ENCODE assay signal across 29 mouse cellular contexts in genomic region chr15:8340596-8340995, GRCm38 (mm10).
A peak's percentile ranks its signal among the peaks of the same experiment; 100 is the strongest.
DNase-seq lines count a peak whose midpoint lies in the region; ATAC-seq lines count a peak whose summit lies in the region.
"Had no signal": no experiment of that assay in that cellular context is flagged by ENCODE, and none has a peak within 500 bp of the region (broad histone marks: within the 10 kb centered on the region; RNA-seq: fewer than 3 reads in every experiment).

No protein-coding gene starts in this region.

- no peaks in the 10 kb centered on the region for H3K4me1 ChIP-seq in midbrain, embryonic 10.5 days
- H3K4me1 ChIP-seq: forebrain, embryonic 10.5 days; heart, embryonic 10.5 days; heart, embryonic 13.5 days had no signal

- H3K27me3 ChIP-seq in midbrain, embryonic 10.5 days (ENCODE audit: low read depth, poor library complexity, severe bottlenecking): no peaks in the 10 kb centered on the region
- H3K27me3 ChIP-seq: CH12.LX; heart, embryonic 13.5 days; Patski had no signal

- H3K36me3 ChIP-seq in midbrain, embryonic 10.5 days: peaks cover 60% of the 10 kb centered on the region

- peak; percentile 98 for ATAC-seq in granulocyte monocyte progenitor cell, adult 5-6 weeks (replicated peaks; ENCODE audit: poor library complexity, severe bottlenecking)
- ATAC-seq in megakaryocyte progenitor cell, adult 5-6 weeks (replicated peaks; ENCODE audit: poor library complexity): peak; percentile 85
- ATAC-seq: forebrain, embryonic 14.5 days; forebrain, postnatal 0 days; hindbrain, postnatal 0 days; inflammation-experienced regulatory T-cells, adult 6 months; Patski had no signal

- H3K27ac ChIP-seq in midbrain, embryonic 10.5 days (replicated peaks): no peak overlapping the region
- H3K27ac ChIP-seq: forebrain, embryonic 10.5 days; heart, adult 2 months; heart, embryonic 10.5 days; heart, embryonic 13.5 days; hindbrain, embryonic 14.5 days; hindbrain, postnatal 0 days had no signal

- WGBS in midbrain, embryonic 10.5 days: 95% methylated on average over 4 of the region's 4 CpGs

- DNase-seq in 416B (ENCODE audit: low read depth) (peak; percentile 42), A20 (ENCODE audit: low read depth, low spot score) (peak; percentile 12)
- DNase-seq in urinary bladder, postnatal 25 days (ENCODE audit: low spot score): no peak
- no peak for DNase-seq in right cerebral cortex, postnatal 25 days
- DNase-seq in midbrain, embryonic 10.5 days (ENCODE audit: low spot score): no peak
- DNase-seq: adrenal gland, postnatal 10 days; adrenal gland, postnatal 36 days; B cell, adult 2 months; cerebellum, adult 11-12 months; cerebellum, adult 8-10 months; cerebellum, postnatal 10 days; cerebellum, postnatal 36 days; forebrain, postnatal 0 days; gastrocnemius, postnatal 25 days; heart, adult 2 months; heart, postnatal 14 days; heart, postnatal 4 days had no signal

- no peaks in the 10 kb centered on the region for H3K9me3 ChIP-seq in midbrain, embryonic 10.5 days (replicated peaks)
- H3K9me3 ChIP-seq: forebrain, embryonic 10.5 days; G1E; heart, embryonic 10.5 days; heart, embryonic 13.5 days had no signal

- no peak overlapping the region for H3K4me3 ChIP-seq in midbrain, embryonic 10.5 days
- H3K4me3 ChIP-seq: forebrain, embryonic 10.5 days; heart, adult 2 months; heart, embryonic 10.5 days; heart, embryonic 13.5 days had no signal

Comparison
In these comparisons a context has a peak if more than half of its experiments do, and no peak if none do; other contexts are left out.
1. DNase-seq: peak in 416B (single experiment) and A20 (single experiment); none in urinary bladder, postnatal 25 days (single experiment), right cerebral cortex, postnatal 25 days (single experiment) and midbrain, embryonic 10.5 days (single experiment).